Mouse (Mus musculus) layer of hippocampus, adult 9-11 months (tissue): Measurements from ENCODE around the gene Atp4a.
"Not testable (repeated sequence)": the region's sequence is repeated elsewhere in the genome, so short reads cannot be mapped to it uniquely, and the experiment has no call there.

Experiments used
- DNase-seq: peaks from one replicate; pipeline ENCODE4 v3.0.0; 2022

The Atp4a gene

GRCm38 (mm10) chr7:30730064-30730722 is 18.2 kb downstream of the Atp4a start:
- DNase-seq: not testable (repeated sequence)

- peak; percentile 42 for DNase-seq
These were observed 24.2 kb downstream of the Atp4a start for GRCm38 (mm10) chr7:30736211-30736610.

- not testable (repeated sequence) for DNase-seq
These were observed 30.6 kb downstream of the Atp4a start for GRCm38 (mm10) chr7:30742570-30742969.

GRCm38 (mm10) chr7:30743617-30744016 is 31.6 kb downstream of the Atp4a start, which contains the start of gene Gapdhs:
Gene Gapdhs, minus strand, starts transcription at chr7:30743681.
- not testable (repeated sequence) for DNase-seq

GRCm38 (mm10) chr7:30744022-30744598 is 32.1 kb downstream of the Atp4a start:
- DNase-seq: no peak

- DNase-seq: no peak
These were observed 35.7 kb downstream of the Atp4a start for GRCm38 (mm10) chr7:30747525-30748204.

GRCm38 (mm10) chr7:30749824-30750606 is 38.0 kb downstream of the Atp4a start:
- DNase-seq: no peak

- no peak for DNase-seq
These were observed 39.2 kb downstream of the Atp4a start, which contains the start of gene Sbsn for GRCm38 (mm10) chr7:30751086-30751669. Gene Sbsn, plus strand, starts transcription at chr7:30751471.

- DNase-seq: no peak
These were observed 45.0 kb downstream of the Atp4a start for GRCm38 (mm10) chr7:30757001-30757400.

GRCm38 (mm10) chr7:30758853-30759252 is 46.8 kb downstream of the Atp4a start:
- no peak for DNase-seq

GRCm38 (mm10) chr7:30761769-30762352 is 49.9 kb downstream of the Atp4a start:
- DNase-seq: no peak

- no peak for DNase-seq
These were observed 51.4 kb downstream of the Atp4a start, which contains the start of gene Dmkn for GRCm38 (mm10) chr7:30763456-30763855. Gene Dmkn, plus strand, starts transcription at chr7:30763756.

GRCm38 (mm10) chr7:30765173-30765572 is 53.2 kb downstream of the Atp4a start:
- no peak for DNase-seq

- DNase-seq: no peak
These were observed 54.4 kb downstream of the Atp4a start for GRCm38 (mm10) chr7:30766408-30766807.

GRCm38 (mm10) chr7:30769236-30769635 is 57.2 kb downstream of the Atp4a start:
- no peak for DNase-seq
